Mouse (Mus musculus): ENCODE data around the gene Plxna1.
A peak's percentile ranks its signal among the peaks of the same experiment; 100 is the strongest.

The Plxna1 gene

DNA sequence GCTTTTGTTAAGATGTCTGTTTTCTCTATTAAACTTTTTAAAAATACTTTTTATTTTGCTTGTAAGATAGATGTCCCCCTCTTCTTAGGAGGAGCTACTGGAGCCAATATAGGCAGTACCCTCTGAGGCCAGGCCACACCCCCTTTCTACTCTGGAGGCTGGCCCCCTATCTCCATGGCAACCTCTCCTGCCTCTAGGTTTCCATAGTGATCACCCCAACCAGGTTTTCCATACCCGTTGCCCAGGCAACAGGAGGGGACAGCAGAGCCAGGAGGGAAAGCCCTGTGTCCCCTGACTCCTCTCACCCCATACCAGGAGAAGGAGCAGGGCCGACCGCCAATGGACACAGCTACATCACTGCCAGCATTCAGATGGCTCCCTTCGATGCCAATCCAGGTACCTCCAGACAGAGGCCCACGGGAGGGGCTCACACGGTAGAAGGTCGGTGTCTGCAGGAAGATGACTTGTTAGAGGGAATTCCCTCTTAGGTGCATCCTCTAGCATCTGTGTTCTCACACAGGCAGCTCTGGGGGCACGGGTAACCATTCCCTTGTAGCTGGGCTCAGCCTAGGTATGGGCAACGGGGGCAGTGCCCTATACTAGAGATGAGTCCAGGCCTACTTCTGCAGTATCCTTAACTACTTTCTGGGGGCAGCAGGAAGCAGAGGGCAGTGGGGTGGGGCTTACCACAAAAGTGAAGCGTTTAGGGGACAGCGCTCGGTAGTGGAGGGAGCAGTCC is 28.3 kb downstream of the Plxna1 start:
- no peak for DNase-seq (ENCODE audit: low spot score)

- DNase-seq (ENCODE audit: low spot score), result no peak
Measured at GRCm38 (mm10) chr6:89330957-89331356, 31.5 kb downstream of the Plxna1 start.

GRCm38 (mm10) chr6:89328634-89329033 is 33.8 kb downstream of the Plxna1 start:
- DNase-seq (ENCODE audit: low spot score), result no peak

- DNase-seq (ENCODE audit: low spot score), result no peak
Measured at GRCm38 (mm10) chr6:89327746-89328491, 34.5 kb downstream of the Plxna1 start.

- DNase-seq (ENCODE audit: low spot score), result no peak
Measured at GRCm38 (mm10) chr6:89324842-89325241, 37.6 kb downstream of the Plxna1 start.

DNA sequence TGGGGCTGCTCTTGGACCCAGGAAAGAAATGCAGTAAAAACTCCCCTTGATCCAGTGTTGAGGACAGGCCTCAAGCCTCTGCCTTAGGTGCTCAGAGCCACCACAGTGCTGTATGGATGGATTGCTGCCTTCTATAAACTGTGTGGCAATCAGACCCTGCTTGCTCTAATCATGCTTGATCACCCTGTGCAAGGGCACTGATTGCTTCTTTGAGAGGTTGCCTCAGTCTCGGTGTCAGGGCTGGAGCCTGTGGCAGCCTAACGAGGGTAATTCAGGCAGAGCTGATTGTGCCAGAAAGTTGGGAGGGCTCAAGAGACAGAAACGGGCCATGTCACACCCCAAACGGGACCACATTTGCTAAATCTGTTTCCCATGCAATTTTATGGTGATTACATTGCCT is 47.2 kb downstream of the Plxna1 start:
- no peak for DNase-seq (ENCODE audit: low spot score)

- no peak for DNase-seq (ENCODE audit: low spot score)
Measured at GRCm38 (mm10) chr6:89311518-89311917, 50.9 kb downstream of the Plxna1 start.

- no peak for DNase-seq (ENCODE audit: low spot score)
Measured at GRCm38 (mm10) chr6:89310236-89310635, 52.2 kb downstream of the Plxna1 start.

DNA sequence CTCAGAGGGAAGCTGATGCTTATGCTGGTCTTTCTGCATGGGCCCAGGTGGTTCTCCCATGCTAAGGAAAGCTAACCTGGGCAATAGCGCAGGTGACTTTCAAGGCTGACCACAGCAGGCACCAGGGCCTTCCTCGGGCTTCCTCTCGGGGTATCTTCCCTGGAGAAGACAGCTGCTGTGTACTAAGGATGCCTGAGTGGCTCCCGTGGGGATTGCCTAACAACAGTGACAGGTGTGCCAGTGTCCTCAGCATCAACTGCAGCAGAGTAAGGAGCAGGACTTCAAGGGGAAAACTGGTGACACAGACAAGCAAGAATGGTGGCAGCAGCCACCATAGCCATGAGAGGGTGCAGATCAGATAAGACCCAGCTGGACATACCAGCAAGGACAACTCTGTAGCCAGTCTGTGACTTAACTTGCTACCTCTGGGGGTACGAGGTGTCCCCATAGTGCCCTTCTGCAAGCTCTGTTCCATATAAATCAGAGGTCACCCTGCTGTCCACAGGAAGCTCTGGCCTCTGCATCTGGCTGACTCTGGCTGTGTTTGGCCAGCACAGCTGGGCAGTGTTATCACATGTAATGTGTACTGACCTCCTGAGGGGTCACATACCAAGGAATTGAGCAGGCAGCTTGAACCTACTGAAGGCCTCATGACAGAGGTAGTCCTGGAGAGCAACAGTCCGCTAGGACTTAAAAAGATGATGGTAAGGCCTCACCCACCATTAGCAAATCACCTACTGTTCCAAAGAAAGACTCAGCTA is 54.0 kb downstream of the Plxna1 start:
- no peak for DNase-seq (ENCODE audit: low spot score)

DNA sequence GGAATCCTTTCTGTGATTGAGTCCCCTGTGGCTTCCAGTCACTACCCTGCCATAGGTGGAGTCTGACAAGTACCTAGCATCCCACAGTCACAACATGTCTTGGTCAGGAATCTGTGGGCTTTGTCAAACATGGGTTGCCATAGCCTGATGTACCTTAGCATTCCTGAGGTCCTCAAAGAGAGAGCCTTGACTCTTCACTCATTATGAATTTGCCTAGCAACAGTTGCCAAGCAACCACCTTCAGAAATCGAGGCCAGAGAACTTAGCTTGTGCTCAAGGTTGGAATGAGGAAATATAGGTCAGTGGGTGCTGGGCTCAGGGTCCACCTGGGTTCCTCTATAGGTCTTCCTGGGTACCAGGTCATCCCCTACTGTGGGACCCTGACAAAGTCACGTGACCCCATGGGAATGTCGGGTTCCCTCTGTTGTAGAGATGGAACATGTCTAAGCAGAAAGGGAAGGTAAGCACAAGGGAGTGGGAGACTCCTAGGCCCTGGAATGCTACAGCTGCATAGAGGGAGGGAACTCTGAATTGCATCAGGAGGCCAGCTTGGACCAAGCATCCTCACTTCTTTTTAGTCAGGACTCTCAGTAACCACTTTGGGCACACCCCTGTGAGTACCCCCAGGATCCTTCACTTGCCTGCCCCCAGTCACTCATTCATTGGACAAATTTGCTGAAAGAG is 57.9 kb downstream of the Plxna1 start:
- DNase-seq (ENCODE audit: low spot score), result no peak

DNA sequence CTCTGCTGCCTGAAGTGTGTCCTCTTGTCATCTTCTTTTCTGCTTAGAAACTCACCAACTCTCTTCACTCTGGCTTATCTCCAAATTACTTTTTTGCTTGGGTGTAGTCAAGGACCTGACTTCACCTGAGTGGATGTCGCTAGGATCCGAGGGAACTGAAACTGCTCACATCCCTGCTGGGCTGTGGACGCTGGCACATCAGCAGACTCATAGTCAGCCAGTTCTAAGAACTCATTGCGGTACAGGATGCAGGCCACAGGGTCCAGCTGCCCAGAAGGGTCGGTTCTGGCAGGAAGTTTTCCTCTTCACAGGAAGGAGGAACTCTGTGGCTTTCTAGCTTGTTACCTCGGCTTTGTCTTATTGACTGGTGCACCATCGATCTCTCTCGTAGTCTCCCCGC is 62.6 kb downstream of the Plxna1 start:
- DNase-seq (ENCODE audit: low spot score), result no peak

GRCm38 (mm10) chr6:89296909-89297695 is 65.3 kb downstream of the Plxna1 start:
- no peak for DNase-seq (ENCODE audit: low spot score)

DNA sequence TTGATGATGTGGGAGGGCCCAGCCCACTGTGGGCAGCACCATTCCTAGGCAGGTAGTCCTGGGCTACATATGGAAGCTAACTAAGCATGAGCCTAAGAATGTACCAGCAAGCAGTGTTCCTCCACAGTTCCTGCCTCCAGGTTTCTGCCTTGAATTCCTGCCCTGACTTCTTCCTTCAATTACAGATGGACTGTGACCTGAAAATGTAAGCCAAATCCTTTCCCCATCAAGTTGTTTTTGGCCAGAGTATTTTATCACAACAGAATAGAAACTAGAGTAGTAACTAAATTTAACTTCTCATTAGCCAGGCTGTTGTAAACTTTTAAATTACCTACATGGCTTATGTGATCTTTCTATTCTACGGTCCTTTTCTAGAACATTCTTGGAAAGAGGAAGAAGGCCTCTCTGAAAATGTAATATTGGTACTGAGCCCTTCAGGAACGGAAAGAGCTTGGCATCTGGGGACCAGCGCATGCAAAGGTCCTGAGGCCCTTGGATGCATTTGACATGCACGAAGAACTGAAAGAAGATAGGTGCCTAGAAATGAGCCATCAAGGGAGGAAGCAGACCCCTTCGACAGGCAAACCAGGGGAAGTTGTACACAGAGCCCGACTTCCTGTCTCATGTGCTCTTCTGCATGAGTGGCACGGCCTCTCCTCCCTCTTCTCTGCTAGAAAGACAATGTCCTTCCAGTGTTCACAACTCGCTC is 66.3 kb downstream of the Plxna1 start:
- DNase-seq (ENCODE audit: low spot score), result no peak

- DNase-seq (ENCODE audit: low spot score), result no peak
Measured at GRCm38 (mm10) chr6:89294621-89295020, 67.8 kb downstream of the Plxna1 start.

- no peak for DNase-seq (ENCODE audit: low spot score)
Measured at GRCm38 (mm10) chr6:89291494-89291893, 70.9 kb downstream of the Plxna1 start.

- no peak for DNase-seq (ENCODE audit: low spot score)
Measured at GRCm38 (mm10) chr6:89288156-89288555, 74.3 kb downstream of the Plxna1 start.

DNA sequence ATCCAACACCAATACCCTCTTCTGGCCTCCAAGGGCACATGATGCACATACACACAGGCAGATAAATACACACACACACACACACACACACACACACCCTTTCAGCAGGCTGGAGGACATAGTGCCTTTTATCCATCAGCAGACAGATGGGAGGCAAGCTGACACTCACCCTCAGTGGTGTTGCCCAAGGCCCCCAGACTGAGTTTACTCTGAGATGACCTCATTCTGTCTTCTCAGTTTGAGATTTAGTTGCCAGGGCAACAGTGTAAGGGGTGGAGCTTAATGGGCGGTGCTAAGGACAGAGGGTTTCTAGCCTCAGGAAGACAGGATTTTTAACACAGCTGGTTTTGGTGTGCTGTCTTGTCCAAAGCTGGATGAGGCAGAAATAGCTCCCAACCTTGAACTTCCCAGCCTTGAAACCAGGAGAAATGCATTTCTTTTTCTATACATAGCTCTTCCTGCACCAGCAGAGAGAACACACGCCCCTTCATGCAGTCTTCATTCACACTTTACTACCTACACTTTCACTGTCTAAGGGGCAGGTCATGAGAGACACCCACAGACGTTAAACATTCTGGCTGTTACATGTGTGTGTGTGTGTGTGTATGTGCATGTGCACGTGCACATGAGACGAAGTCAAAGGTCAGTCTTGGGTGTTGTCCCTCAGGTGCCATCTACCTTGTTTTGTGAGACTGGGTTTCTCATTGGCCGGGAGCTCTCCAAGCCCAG is 75.6 kb downstream of the Plxna1 start:
- peak; percentile 11 for DNase-seq (ENCODE audit: low spot score)

DNA sequence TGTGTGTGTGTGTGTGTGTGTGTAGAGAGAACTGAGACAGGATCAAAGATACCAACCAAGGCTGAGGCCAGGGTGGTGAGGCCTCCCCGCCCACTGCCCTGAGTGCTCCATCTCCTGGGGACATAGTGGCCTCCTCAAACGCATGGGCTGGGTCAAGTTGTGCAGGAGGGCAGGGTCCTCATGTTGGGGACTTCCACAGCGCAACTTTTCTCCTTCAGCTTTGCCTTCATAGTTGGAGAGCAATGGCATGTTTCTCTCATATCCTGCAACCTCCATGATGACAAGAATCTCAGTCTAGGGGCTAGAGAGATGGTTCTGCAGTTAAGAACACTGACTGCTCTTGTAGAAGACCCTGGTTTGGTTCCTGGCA is 76.1 kb downstream of the Plxna1 start:
- DNase-seq (ENCODE audit: low spot score), result no peak

- no peak for DNase-seq (ENCODE audit: low spot score)
Measured at GRCm38 (mm10) chr6:89285561-89286285, 76.7 kb downstream of the Plxna1 start.

Measured in c-Kit-positive CD71-positive TER-119-positive erythroid progenitor cells, embryonic 14.5 days (primary cell).